Mouse (Mus musculus) embryonic facial prominence, embryonic 11.5 days (tissue): ENCODE data around the gene Gm43518. TPM values are rescaled to one million over a fixed set of nuclear protein-coding genes. Genes with fewer than 3 reads are reported as not detected.

ENCODE experiments used
- polyA plus RNA-seq: library from polyadenylated mRNA; unstranded; fragments of >200 nt; fragmentation: Nextera tagmentation; extraction: Ambion mirVana; gene quantifications from 2 replicates; pipeline ENCODE4 v1.2.1, GENCODE M21; 2014

Gm43518 gene
- polyA plus RNA-seq, 1 experiment from 2014 or later = not detected

Other genes starting within 250 kb of the Gm43518 start
- 34.2 and 37.3 TPM in 2 replicates for gene Clip1, start 242.8 kb upstream of the Gm43518 start, polyA plus RNA-seq
- gene Zcchc8, start 206.3 kb upstream of the Gm43518 start, polyA plus RNA-seq = 70.3 and 80.5 TPM in 2 replicates
- 156 and 176 TPM in 2 replicates for gene Rsrc2, start 178.0 kb upstream of the Gm43518 start, polyA plus RNA-seq
- gene Kntc1, start 177.7 kb upstream of the Gm43518 start, polyA plus RNA-seq = 32.7 and 36.4 TPM in 2 replicates
- gene Hcar2, start 61.9 kb upstream of the Gm43518 start, polyA plus RNA-seq = 0.14 TPM in 1 of 2 replicates, not detected in the other
- gene Hcar1, start 47.4 kb upstream of the Gm43518 start, polyA plus RNA-seq = 0.10 and 0.39 TPM in 2 replicates
- 162 and 184 TPM in 2 replicates for gene Denr, start 20.2 kb upstream of the Gm43518 start, polyA plus RNA-seq
- gene Ccdc62, start 3.3 kb downstream of the Gm43518 start, polyA plus RNA-seq = 3.5 and 5.4 TPM in 2 replicates
- gene Hip1r, start 46.2 kb downstream of the Gm43518 start, polyA plus RNA-seq = 3.0 and 5.0 TPM in 2 replicates
- gene Vps37b, start 104.9 kb downstream of the Gm43518 start, polyA plus RNA-seq = 29.2 and 31.3 TPM in 2 replicates
- 0.46 and 0.59 TPM in 2 replicates for gene Abcb9, start 168.4 kb downstream of the Gm43518 start, polyA plus RNA-seq
- gene Ogfod2, start 184.9 kb downstream of the Gm43518 start, polyA plus RNA-seq = 9.6 and 10.6 TPM in 2 replicates
- gene Arl6ip4, start 188.7 kb downstream of the Gm43518 start, polyA plus RNA-seq = 81.3 and 97.4 TPM in 2 replicates